Mouse (Mus musculus): Measurements from ENCODE around the gene Cpvl. TPM values are rescaled to one million over a fixed set of nuclear protein-coding genes. Genes with fewer than 3 reads are reported as not detected.

The Cpvl gene
- total and polyA plus RNA-seq, 3 experiments, result not detected

DNA sequence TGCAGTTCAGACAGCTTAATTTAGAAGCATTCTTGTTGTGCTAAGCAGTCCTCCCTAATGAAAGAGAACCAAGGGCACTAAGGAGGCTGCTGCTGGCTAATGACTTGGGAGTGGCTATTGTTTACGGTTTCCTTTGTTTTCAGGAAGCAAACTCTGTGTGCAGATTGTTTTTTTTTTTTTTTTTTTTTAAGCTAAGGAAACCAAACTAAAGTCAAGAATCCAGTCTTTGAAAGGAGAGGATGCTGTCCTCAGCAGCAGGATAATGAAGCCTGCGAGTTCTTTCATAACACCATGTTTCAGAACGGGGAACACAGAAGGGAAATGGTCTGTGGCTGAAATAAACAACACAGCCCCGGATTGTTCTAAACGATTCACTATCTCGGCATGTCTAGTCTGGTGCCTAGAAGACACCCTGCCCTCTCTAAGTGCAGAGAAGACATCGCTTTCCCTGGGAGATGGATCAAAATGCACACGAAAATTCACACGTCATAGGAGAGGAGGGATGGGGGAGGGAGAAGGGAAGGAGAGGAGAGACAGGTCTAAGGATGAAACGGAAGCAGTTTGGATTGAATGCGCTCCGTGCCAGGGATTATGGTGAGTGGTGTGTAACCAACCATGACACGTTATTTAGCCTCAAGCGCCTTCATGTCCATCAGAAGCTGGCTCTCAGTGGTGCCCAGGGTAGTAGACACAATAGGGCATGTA is 97.8 kb downstream of the Cpvl start:
- Histone ChIP-seq H3K9me3 (replicated peaks; ENCODE audit: insufficient read depth, low read length) (no peaks in the 10 kb centered on the region), H3K36me3 (ENCODE audit: control insufficient read depth in 1 of 2, insufficient read depth in 2 of 2, low read length in 2 of 2) (no peaks in the 10 kb centered on the region), H3K4me3 (ENCODE audit: control insufficient read depth in 1 of 2, insufficient read depth in 1 of 2, low read depth in 2 of 2, low read length in 2 of 2) (no peak overlapping the region), H3K9ac (ENCODE audit: control insufficient read depth, low read depth, low read length, poor library complexity, severe bottlenecking) (no peak overlapping the region), H3K79me2 (ENCODE audit: control insufficient read depth, insufficient read depth, low read length, poor library complexity) (no peaks in the 10 kb centered on the region), H3K4me1 (ENCODE audit: control insufficient read depth in 1 of 2, insufficient read depth in 2 of 2, low read length in 2 of 2) (no peaks in the 10 kb centered on the region), H3K27ac (ENCODE audit: control insufficient read depth, low read depth, low read length) (no peak overlapping the region), H3K27me3 (ENCODE audit: control insufficient read depth in 1 of 2, insufficient read depth in 2 of 2, low read length in 2 of 2) (no peaks in the 10 kb centered on the region)
- TF ChIP-seq CHD1 (IDR thresholded peaks at IDR 0.05; ENCODE audit: low read depth, low read length) (no peak), CHD2 (IDR thresholded peaks at IDR 0.05; ENCODE audit: low read length) (no peak), SMC3 (IDR thresholded peaks at IDR 0.05; ENCODE audit: low read depth, low read length) (no peak), MEF2A (IDR thresholded peaks at IDR 0.05; ENCODE audit: extremely low read depth, insufficient replicate concordance, low read depth, low read length, poor library complexity, severe bottlenecking) (no peak), HCFC1 (IDR thresholded peaks at IDR 0.05; ENCODE audit: low read depth, low read length) (no peak), RCOR1 (IDR thresholded peaks at IDR 0.05; ENCODE audit: low read depth, low read length) (no peak), JUND (IDR thresholded peaks at IDR 0.05; ENCODE audit: low read depth, low read length) (no peak), TAL1 (IDR thresholded peaks at IDR 0.05; ENCODE audit: low read length) (no peak), MAFK (IDR thresholded peaks at IDR 0.05; ENCODE audit: borderline replicate concordance, low read depth, low read length) (no peak), MYB (IDR thresholded peaks at IDR 0.05; ENCODE audit: low read depth, low read length) (no peak), ZMIZ1 (IDR thresholded peaks at IDR 0.05; ENCODE audit: low read depth, low read length) (no peak), EP300 (IDR thresholded peaks at IDR 0.05; ENCODE audit: low read depth in 1 of 2, low read length in 2 of 2) (no peak), SIN3A (IDR thresholded peaks at IDR 0.05; ENCODE audit: low read length) (no peak), NRF1 (IDR thresholded peaks at IDR 0.05; ENCODE audit: insufficient read depth, low read depth, low read length, poor library complexity, severe bottlenecking) (no peak), TCF12 (IDR thresholded peaks at IDR 0.05; ENCODE audit: low read depth, low read length) (no peak), USF1 (IDR thresholded peaks at IDR 0.05; ENCODE audit: low read depth, low read length) (no peak), ZKSCAN1 (IDR thresholded peaks at IDR 0.05; ENCODE audit: low read depth, low read length) (no peak), POLR2A (IDR thresholded peaks at IDR 0.05; ENCODE audit: control insufficient read depth in 1 of 2, insufficient read depth in 1 of 2, low read depth in 1 of 2, low read length in 2 of 2, poor library complexity in 1 of 2) (no peak)
- DNase-seq (ENCODE audit: low read depth, low spot score), result no peak

DNA sequence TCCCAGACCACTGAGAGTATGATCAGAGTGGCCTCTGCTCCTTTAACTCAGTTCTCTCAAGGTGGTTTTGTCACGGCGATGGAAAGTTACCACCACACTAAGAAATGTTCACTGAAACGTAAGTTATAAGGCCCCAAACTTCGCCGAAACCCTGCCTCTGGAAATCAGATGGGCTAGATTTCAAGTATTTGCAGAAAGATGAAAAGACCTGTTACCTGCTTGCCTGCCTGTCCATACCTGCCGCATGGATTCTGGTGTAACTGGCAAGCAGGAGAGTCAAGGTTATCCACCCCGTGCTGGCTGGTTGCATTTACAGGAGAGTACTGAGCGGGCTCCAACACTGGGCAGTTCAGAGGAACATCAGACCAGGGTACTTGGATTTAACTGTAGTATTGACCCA is 98.9 kb downstream of the Cpvl start:
- no peak overlapping the region for H3K4me3 ChIP-seq (ENCODE audit: control insufficient read depth in 1 of 2, insufficient read depth in 1 of 2, low read depth in 2 of 2, low read length in 2 of 2)
- no peak for DNase-seq (ENCODE audit: low read depth, low spot score)
- H3K4me1 ChIP-seq (ENCODE audit: control insufficient read depth in 1 of 2, insufficient read depth in 2 of 2, low read length in 2 of 2), result no peaks in the 10 kb centered on the region
- H3K9ac ChIP-seq (ENCODE audit: control insufficient read depth, low read depth, low read length, poor library complexity, severe bottlenecking), result no peak overlapping the region
- H3K36me3 ChIP-seq (ENCODE audit: control insufficient read depth in 1 of 2, insufficient read depth in 2 of 2, low read length in 2 of 2), result no peaks in the 10 kb centered on the region
- no peaks in the 10 kb centered on the region for H3K27me3 ChIP-seq (ENCODE audit: control insufficient read depth in 1 of 2, insufficient read depth in 2 of 2, low read length in 2 of 2)
- no peaks in the 10 kb centered on the region for H3K9me3 ChIP-seq (replicated peaks; ENCODE audit: insufficient read depth, low read length)
- TF ChIP-seq USF2 (IDR thresholded peaks at IDR 0.05; ENCODE audit: borderline replicate concordance in 1 of 2, insufficient read depth in 1 of 2, low read depth in 1 of 2, low read length in 2 of 2), result no peak
- TF ChIP-seq SMC3 (IDR thresholded peaks at IDR 0.05; ENCODE audit: low read depth, low read length), result no peak
- TF ChIP-seq MYB (IDR thresholded peaks at IDR 0.05; ENCODE audit: low read depth, low read length), result no peak
- no peak for TF ChIP-seq KAT2A (conservative IDR thresholded peaks at IDR 0.05; ENCODE audit: low read depth, low read length)
- TF ChIP-seq BHLHE40 (IDR thresholded peaks at IDR 0.05; ENCODE audit: borderline replicate concordance, low read depth, low read length), result no peak
- TF ChIP-seq MXI1 (IDR thresholded peaks at IDR 0.05; ENCODE audit: low read depth, low read length), result no peak
- no peak for TF ChIP-seq JUND (IDR thresholded peaks at IDR 0.05; ENCODE audit: low read depth, low read length)
- no peak for TF ChIP-seq TAL1 (IDR thresholded peaks at IDR 0.05; ENCODE audit: low read length)
- no peak for TF ChIP-seq CHD2 (IDR thresholded peaks at IDR 0.05; ENCODE audit: low read length)
- no peak for TF ChIP-seq EP300 (IDR thresholded peaks at IDR 0.05; ENCODE audit: low read depth in 1 of 2, low read length in 2 of 2)
- TF ChIP-seq RCOR1 (IDR thresholded peaks at IDR 0.05; ENCODE audit: low read depth, low read length), result no peak
- TF ChIP-seq MYC (IDR thresholded peaks at IDR 0.05; ENCODE audit: low read depth, low read length), result no peak
- no peak for TF ChIP-seq ZKSCAN1 (IDR thresholded peaks at IDR 0.05; ENCODE audit: low read depth, low read length)
- TF ChIP-seq RAD21 (IDR thresholded peaks at IDR 0.05; ENCODE audit: low read depth, low read length), result no peak
- TF ChIP-seq MEF2A (IDR thresholded peaks at IDR 0.05; ENCODE audit: extremely low read depth, insufficient replicate concordance, low read depth, low read length, poor library complexity, severe bottlenecking), result no peak
- no peak for TF ChIP-seq GABPA (IDR thresholded peaks at IDR 0.05; ENCODE audit: low read depth, low read length)
- TF ChIP-seq NRF1 (IDR thresholded peaks at IDR 0.05; ENCODE audit: insufficient read depth, low read depth, low read length, poor library complexity, severe bottlenecking), result no peak
- TF ChIP-seq SIN3A (IDR thresholded peaks at IDR 0.05; ENCODE audit: low read length), result no peak
- TF ChIP-seq POLR2AphosphoS5 (IDR thresholded peaks at IDR 0.05; ENCODE audit: borderline replicate concordance, low read depth, low read length), result no peak
- H3K79me2 ChIP-seq (ENCODE audit: control insufficient read depth, insufficient read depth, low read length, poor library complexity), result no peaks in the 10 kb centered on the region
- H3K27ac ChIP-seq (ENCODE audit: control insufficient read depth, low read depth, low read length), result no peak overlapping the region

All from MEL (cell line).